ENCODE assay signal across 1 mouse cellular context in genomic region chr14:4023641-4024040, GRCm38 (mm10). TPM values are rescaled to one million over a fixed set of nuclear protein-coding genes. Genes with fewer than 3 reads are reported as not detected.
"Had no signal": no experiment of that assay in that cellular context is flagged by ENCODE, and none has a peak within 500 bp of the region (broad histone marks: within the 10 kb centered on the region; RNA-seq: fewer than 3 reads in every experiment).

Gene Gm5796 (plus strand): TSS chr14:4023941.

RNA-seq across cellular contexts. Expression of gene Gm5796, which starts in this region (rescaled TPM):
- total RNA-seq: neutrophil, adult 5-6 weeks had no signal
